Mouse (Mus musculus) limb, embryonic 15.5 days (tissue): ENCODE results near the gene Fhad1. TPM values are rescaled to one million over a fixed set of nuclear protein-coding genes. Genes with fewer than 3 reads are reported as not detected.

Experiments used
- ATAC-seq: fragments of 200-750 bp; cut with Nextera tagmentation; 2 replicates; pipeline ENCODE4 v1.8.0; 2017; ENCODE audit warnings: low read depth, moderate TSS enrichment; ENCODE audit not compliant: insufficient number of reproducible peaks, low FRiP score, low TSS enrichment
- H3K27ac ChIP-seq: fragments of 300-500 bp; sonication (generic); 2 replicates; pipeline ENCODE4 v1.5.1; 2015; ENCODE audit warnings: moderate library complexity, mild to moderate bottlenecking, inconsistent platforms
- H3K27me3 ChIP-seq: fragments of 300-500 bp; sonication (generic); 2 replicates; pipeline ENCODE4 v1.6.1; 2015; ENCODE audit warnings: inconsistent platforms
- H3K36me3 ChIP-seq: fragments of 300-500 bp; sonication (generic); 2 replicates; pipeline ENCODE4 v1.6.1; 2015; ENCODE audit warnings: inconsistent platforms
- H3K4me1 ChIP-seq: fragments of 300-500 bp; sonication (generic); 2 replicates; pipeline ENCODE4 v1.6.1; 2015; ENCODE audit warnings: inconsistent platforms
- H3K4me2 ChIP-seq: fragments of 300-500 bp; sonication (generic); 2 replicates; pipeline ENCODE4 v1.6.1; 2015; ENCODE audit warnings: mild to moderate bottlenecking, inconsistent platforms
- H3K4me3 ChIP-seq: fragments of 300-500 bp; sonication (generic); 2 replicates; pipeline ENCODE4 v1.5.1; 2015; ENCODE audit warnings: mild to moderate bottlenecking, inconsistent platforms
- H3K9ac ChIP-seq: fragments of 300-500 bp; sonication (generic); 2 replicates; pipeline ENCODE4 v1.6.1; 2015; ENCODE audit warnings: inconsistent platforms
- H3K9me3 ChIP-seq: fragments of 300-500 bp; sonication (generic); 2 replicates; pipeline ENCODE4 v1.6.1; 2016; ENCODE audit warnings: inconsistent platforms
- WGBS: fragments of 180-500 bp; shearing (Covaris S2); methylation state at CpG from one replicate; pipeline ENCODE4 v1.1.7; 2015; 5-methylcytosine and 5-hydroxymethylcytosine counted together
- polyA plus RNA-seq: library from polyadenylated mRNA; unstranded; fragments of >200 nt; fragmentation: Nextera tagmentation; extraction: Ambion mirVana; gene quantifications from 2 replicates; pipeline ENCODE4 v1.2.1, GENCODE M21; 2015

Fhad1 gene
- polyA plus RNA-seq, result 3.9 and 5.5 TPM in 2 replicates

DNA sequence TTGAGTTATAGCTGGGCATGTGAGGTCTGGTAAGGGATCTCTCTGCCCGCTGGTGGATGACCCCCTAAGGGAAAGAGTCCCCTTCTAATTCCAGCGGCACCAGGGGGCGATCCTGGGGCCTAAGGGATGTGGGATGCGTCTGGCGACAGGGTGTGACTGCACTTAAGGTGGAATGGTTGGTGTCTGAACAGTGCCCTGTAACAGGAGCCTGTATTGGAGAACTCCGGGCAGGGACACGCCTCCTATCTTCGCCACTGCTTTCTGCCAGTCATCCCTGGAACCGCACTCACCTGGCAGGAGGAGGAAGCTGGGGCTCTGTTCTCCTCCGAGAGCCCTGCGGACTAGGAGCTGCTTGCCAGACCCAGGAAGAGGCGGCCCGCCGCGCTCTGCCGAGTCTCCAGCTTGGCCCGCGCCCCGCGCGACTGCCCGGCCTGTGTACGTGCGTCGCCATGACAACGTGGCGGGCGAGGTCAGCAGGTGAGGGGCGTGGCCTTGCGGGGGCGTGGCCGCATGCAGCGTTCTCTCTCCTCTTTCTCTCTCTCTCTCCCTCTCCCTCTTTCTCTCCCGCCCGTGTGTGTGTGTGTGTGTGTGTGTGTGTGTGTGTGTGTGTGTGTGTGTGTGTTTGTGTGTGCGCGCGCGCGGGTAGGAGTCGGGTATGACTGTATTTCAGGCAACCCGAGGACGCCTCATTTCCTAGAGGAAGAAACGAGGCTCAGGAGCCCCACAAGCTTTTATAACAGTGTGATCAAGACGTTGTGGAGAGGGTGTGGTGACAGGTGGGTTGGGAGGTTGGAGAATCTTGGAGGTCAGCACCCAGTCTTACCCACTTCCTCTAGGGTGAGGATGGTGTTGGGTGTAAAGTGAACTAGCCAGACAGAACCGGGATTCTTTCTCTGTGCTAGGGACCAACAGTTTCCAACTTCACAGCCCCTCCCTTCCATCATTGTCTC, at the start of gene Fhad1:
Gene Fhad1, minus strand, starts transcription at position 424 of the 950 bp plus-strand sequence.
- Histone ChIP-seq H3K36me3 (no peaks in the 10 kb centered on the region), H3K9me3 (no peaks in the 10 kb centered on the region), H3K4me3 (peak within 1 kb of the TSS; percentile 41), H3K4me2 (peak within 1 kb of the TSS; percentile 78), H3K9ac (no peak within 1 kb of the TSS), H3K4me1 (peaks cover 24% of the 10 kb centered on the region), H3K27me3 (peaks cover 10% of the 10 kb centered on the region), H3K27ac (no peak within 1 kb of the TSS)
- 1% methylated on average over 45 of the region's 46 CpGs for WGBS
- peak; percentile 74 for ATAC-seq

DNA sequence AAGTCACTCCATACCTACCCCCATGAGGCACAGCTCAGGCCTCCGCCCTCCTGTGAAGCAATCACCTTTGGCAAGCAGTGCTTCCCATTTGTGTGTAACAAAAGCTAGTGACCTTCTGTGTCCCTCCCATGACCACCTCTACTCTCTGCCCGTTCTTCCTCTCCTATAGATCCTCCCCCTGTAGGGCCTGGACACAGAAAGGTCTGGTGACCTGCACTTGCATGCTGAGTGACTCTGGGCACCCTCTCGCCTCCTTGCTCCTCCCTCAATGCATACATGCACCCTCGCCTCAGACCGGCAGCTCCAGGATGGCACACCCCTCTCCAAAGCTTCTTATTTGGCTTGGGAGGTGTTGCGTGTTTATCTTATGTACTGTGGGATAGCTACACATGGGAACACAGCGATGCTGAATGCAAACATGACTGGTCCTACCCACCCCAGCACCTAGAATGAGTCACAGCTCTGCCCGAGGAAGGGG, 48.2 kb upstream of the Fhad1 start:
- 90% methylated on average over 8 of the region's 8 CpGs for WGBS

DNA sequence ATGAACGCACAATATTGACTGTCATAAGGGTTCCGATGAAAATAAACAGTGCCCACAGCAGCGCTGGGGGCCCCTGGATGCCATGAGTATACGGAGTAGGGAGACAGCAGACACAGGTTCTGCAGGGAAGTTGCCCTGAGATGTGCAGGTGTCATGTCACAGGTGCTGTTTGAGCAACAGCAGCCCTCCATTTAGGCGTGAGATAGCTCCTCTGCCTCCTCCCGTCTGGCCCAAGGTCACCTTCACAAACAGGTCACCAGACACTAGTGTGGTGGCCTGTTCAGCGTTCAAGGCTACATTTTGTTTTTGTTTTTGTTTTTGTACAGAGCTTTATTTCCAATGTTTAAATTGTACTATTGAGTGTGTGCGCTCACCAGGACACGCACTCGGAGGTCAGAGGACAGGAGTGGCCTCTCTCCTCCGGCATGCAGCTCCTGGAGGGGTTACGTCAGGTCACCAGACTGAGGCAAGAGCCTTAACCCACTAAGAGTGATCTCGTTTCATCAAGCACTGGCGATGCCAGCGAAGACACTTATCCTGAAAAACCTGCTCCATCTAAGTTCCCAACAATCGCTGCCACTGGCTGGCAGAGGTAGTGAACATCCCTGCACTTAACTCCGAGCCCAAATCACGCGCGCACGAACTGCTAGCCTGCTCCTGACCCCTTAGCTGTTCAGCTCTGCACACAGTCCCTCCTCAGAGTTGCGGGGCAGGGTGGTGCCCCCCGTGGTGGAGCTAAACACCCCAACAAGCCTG, 46.8 kb upstream of the Fhad1 start:
- no peak overlapping the region for H3K9ac ChIP-seq
- H3K27me3 ChIP-seq, result no peaks in the 10 kb centered on the region
- H3K27ac ChIP-seq, result no peak overlapping the region
- H3K4me2 ChIP-seq, result no peak overlapping the region
- no peaks in the 10 kb centered on the region for H3K36me3 ChIP-seq
- 70% methylated on average over 23 of the region's 23 CpGs for WGBS
- no peak overlapping the region for H3K4me3 ChIP-seq
- H3K4me1 ChIP-seq, result peaks cover 46% of the 10 kb centered on the region
- H3K9me3 ChIP-seq, result no peaks in the 10 kb centered on the region
- ATAC-seq, result no peak

More for the DNA sequence above, 48.2 kb upstream of the Fhad1 start:
- H3K4me3 ChIP-seq, result no peak overlapping the region
- no peak overlapping the region for H3K9ac ChIP-seq
- H3K4me2 ChIP-seq, result no peak overlapping the region
- H3K4me1 ChIP-seq, result peaks cover 38% of the 10 kb centered on the region
- no peaks in the 10 kb centered on the region for H3K9me3 ChIP-seq
- no peaks in the 10 kb centered on the region for H3K27me3 ChIP-seq
- ATAC-seq, result no peak
- no peak overlapping the region for H3K27ac ChIP-seq
- H3K36me3 ChIP-seq, result no peaks in the 10 kb centered on the region

DNA sequence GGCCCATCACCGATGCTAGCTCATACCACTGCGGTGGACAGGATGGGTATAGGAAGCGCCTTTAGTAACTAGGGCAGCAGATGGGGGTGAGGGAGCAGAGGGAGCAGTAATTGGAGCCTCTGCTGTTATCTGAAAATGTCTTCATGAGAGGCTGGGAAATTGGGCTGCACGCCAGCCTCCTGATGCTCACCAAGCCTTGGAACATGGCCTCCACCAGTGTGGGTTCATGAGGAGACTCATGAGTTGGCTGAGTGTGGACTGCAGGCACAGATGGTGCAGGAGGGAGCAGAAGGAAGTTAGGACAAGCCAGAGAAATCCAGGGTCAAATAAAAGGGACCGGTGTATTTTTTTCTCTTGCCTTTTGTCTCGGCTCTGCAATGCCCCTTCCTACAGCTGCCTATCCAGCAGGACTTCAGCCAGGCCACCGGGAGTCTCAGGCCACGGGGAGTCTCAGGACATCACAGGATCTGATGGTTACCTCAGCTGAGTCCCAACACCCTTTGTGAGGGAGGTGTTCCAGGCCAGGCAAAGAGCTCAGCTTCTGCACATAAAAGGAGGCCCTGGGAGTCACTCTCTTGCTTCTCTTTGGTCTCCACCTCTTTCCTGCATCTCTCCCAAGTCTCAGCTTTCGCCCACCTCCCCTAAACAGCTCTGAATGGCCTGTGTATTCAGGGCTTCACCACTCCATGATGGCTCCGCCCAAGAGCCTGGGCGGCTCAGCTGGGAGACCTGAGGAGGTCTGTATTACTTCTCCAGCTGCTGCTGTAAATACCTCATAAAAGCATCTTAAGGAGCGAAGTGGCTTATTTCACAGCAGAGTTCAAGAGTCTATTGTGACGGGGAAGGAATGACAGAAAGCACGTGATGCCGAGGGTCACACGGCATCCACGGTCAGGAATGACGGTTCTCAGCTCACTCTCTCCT, 45.8 kb upstream of the Fhad1 start:
- no peak overlapping the region for H3K27ac ChIP-seq
- H3K9ac ChIP-seq, result no peak overlapping the region
- WGBS, result 36% methylated on average over 18 of the region's 18 CpGs
- peaks cover 38% of the 10 kb centered on the region for H3K4me1 ChIP-seq
- no peaks in the 10 kb centered on the region for H3K36me3 ChIP-seq
- H3K4me3 ChIP-seq, result no peak overlapping the region
- H3K9me3 ChIP-seq, result no peaks in the 10 kb centered on the region
- no peaks in the 10 kb centered on the region for H3K27me3 ChIP-seq
- ATAC-seq, result no peak; the same call in 1 of the 2 replicates
- no peak overlapping the region for H3K4me2 ChIP-seq

DNA sequence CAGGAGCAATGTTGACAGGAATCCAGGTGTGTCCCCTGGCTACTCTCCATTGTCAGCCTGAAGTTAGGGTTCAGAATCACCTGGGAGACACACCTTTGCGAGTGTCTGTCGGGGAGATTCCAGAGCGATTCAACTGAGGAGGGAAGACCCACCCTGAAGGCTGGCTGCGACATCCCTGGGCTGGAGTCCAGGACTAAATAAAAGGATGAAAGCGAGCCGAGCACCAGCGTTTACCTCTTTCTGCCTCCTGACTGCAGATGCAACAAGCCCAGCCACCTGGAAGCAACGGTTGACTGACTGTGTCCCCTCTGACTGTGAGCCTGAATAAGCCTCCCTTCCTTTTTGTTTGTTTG, 44.9 kb upstream of the Fhad1 start:
- ATAC-seq, result no peak
- Histone ChIP-seq H3K4me2 (no peak overlapping the region), H3K4me3 (no peak overlapping the region), H3K27ac (no peak overlapping the region; the same call in 1 of the 2 replicates), H3K9me3 (no peaks in the 10 kb centered on the region), H3K36me3 (no peaks in the 10 kb centered on the region), H3K9ac (no peak overlapping the region), H3K4me1 (peaks cover 29% of the 10 kb centered on the region), H3K27me3 (no peaks in the 10 kb centered on the region)
- WGBS, result 83% methylated on average over 8 of the region's 8 CpGs

DNA sequence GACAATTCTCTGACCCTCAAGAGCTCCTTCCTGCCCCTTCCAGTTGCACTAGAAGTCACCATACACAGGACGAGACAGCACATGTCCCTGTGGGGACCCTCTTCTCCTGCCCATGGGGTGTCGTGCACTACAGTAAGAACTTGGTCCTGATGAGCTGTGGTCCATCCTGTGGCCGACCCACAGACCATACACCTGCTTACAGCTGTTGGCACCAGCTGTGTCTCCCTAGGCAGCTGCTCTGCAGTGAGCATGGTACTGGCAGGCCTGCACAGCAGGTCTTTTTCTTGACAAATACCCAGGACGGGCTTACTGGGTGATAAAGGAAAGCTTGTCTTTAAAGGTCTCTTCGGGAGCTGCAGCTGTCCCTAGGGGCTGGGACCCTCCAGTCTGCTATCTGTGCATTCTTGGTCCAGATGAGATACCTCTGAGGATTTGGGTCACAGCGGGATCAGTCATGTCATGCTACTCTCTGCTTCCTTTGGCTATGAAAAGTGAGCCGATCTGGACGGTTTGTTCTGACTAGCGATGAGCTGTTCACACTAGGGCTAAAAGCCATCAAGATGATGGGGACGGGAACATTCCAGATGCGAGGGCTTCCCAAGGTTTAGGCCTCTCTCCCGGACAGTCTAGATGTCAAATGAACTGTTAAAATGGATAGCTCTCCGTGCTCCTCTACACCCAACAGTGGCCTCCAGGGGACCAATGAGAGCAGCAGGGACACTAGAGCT, 44.4 kb upstream of the Fhad1 start:
- Histone ChIP-seq H3K4me1 (peaks cover 29% of the 10 kb centered on the region), H3K4me3 (no peak overlapping the region), H3K36me3 (no peaks in the 10 kb centered on the region), H3K4me2 (no peak overlapping the region), H3K27ac (no peak overlapping the region), H3K27me3 (no peaks in the 10 kb centered on the region), H3K9me3 (no peaks in the 10 kb centered on the region), H3K9ac (no peak overlapping the region)
- 79% methylated on average over 13 of the region's 13 CpGs for WGBS
- ATAC-seq, result no peak

DNA sequence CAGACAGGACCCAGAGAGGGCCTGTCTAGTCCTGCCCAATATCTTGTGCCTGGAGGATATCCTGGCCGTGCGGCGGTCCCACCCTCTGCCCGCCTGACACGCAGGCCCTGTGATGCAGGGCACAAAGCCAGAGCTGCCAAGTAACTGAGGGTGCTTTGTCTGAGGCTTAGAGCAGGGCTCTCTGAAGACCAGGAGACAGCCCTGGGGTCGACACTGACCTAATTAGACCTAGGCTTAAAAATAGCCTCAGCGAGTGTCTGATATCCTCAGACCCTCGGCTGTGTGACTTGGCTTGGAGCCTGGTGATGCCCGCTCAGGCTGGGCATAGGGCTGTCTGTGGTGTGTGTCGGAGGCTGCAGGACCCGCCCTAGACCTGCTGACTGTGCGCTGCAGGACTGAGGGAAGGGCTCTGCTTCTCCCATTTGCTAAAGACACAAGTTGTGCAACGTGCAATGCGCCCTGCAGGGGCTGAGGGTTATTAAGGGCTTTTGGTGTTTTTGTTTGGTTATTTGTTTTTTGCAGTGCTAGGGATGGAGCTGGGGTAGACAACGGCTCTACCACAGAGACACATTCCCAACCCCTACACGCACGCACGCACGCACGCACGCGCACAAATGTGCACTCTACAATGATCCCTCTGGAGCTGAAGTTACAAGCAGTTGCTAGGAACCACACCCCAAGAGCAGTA, 42.8 kb upstream of the Fhad1 start:
- 70% methylated on average over 22 of the region's 22 CpGs for WGBS
- peak overlapping the region; percentile 54; the same call in 1 of the 2 replicates for H3K27ac ChIP-seq

DNA sequence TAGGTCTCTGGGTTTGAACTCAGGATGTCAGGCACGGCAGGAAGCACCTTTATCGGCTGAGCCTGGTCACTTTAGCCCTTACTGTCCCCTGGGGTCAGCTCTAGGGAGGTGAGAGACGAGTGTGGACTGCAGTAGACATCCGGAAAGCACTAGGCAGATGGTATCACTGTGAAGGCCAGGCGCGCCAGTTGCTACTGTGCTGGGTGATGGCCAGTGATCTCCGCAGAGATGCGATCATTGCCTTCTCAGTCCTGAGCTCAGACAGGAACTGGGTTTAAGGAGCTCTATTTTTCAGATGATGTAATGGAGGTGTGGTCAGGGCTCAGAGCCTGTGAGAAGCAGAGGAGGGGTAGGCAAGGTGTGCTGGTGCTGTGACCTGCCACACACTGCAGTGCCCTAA, 40.7 kb upstream of the Fhad1 start:
- Histone ChIP-seq H3K36me3 (no peaks in the 10 kb centered on the region), H3K4me2 (no peak overlapping the region), H3K27ac (no peak overlapping the region), H3K4me3 (no peak overlapping the region), H3K4me1 (peaks cover 33% of the 10 kb centered on the region), H3K27me3 (no peaks in the 10 kb centered on the region), H3K9me3 (no peaks in the 10 kb centered on the region), H3K9ac (no peak overlapping the region)
- WGBS, result 73% methylated on average over 8 of the region's 8 CpGs
- ATAC-seq, result no peak

More for the DNA sequence above, 42.8 kb upstream of the Fhad1 start:
- no peak overlapping the region for H3K4me3 ChIP-seq
- H3K36me3 ChIP-seq, result no peaks in the 10 kb centered on the region
- no peak overlapping the region for H3K9ac ChIP-seq
- peaks cover 37% of the 10 kb centered on the region for H3K4me1 ChIP-seq
- no peak overlapping the region for H3K4me2 ChIP-seq
- no peak for ATAC-seq
- no peaks in the 10 kb centered on the region for H3K9me3 ChIP-seq
- H3K27me3 ChIP-seq, result no peaks in the 10 kb centered on the region

DNA sequence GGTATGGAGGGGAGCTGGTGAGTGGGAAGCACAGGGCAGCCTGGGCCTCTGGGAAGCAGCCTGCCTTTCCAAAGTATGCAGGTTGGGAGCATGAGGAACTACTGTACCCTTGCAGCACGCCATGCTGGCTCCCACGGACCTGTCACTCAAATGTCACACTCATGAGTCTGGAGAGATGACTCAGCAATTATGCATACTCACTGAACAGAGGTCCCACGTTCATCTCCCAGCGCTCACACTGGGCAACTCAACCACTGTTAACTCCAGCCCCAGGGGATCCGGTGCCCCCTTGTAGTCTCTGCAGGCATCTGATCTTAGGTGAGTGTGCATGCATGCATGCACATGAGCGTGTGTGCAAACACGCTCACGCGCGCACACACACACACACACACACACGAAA, 39.7 kb upstream of the Fhad1 start:
- Histone ChIP-seq H3K27ac (no peak overlapping the region), H3K36me3 (no peaks in the 10 kb centered on the region), H3K4me2 (no peak overlapping the region), H3K27me3 (no peaks in the 10 kb centered on the region), H3K9ac (no peak overlapping the region), H3K9me3 (no peaks in the 10 kb centered on the region), H3K4me1 (peaks cover 25% of the 10 kb centered on the region), H3K4me3 (no peak overlapping the region)
- 82% methylated on average over 11 of the region's 11 CpGs for WGBS
- no peak for ATAC-seq

DNA sequence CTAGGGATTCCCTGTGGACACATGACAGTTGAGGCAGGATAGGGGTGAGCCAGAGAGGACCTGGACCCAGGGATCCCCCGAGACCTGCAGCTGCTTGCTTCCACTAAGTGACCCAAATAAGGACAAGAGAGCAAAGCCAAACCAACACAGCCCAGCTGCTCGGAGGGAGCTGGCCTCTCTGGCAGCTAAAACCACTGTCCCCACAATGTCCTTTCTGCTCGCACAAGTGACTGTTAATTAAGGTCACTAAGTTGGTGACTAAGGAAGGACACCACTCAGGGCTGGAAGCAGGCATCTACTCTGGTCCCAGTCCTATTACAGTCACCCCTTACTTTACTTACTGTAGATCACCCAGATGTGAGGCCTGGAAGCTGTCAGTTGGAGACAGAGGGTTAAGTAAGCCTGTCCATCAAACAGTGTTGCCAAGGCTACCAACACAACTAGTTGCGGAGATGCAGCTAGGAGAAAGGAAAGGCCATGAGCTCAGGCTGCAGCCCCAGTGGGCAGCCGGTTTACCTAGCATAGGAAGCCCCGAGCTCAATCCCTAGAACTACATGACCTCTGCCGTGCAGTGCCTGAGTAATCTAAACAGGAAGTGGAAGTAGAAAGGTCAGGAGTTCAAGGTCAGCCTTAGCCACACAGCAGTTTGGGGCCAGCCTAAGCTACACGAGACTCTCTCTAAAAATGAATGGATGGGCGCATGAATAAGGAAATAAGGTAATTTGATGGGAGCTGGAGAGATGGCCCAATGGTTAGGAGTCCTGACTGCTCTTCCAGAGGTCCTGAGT, 39.0 kb upstream of the Fhad1 start:
- Histone ChIP-seq H3K9me3 (no peaks in the 10 kb centered on the region), H3K4me3 (no peak overlapping the region), H3K27ac (no peak overlapping the region), H3K27me3 (no peaks in the 10 kb centered on the region), H3K4me2 (no peak overlapping the region), H3K4me1 (peaks cover 25% of the 10 kb centered on the region), H3K36me3 (no peaks in the 10 kb centered on the region), H3K9ac (no peak overlapping the region)
- no peak for ATAC-seq
- WGBS, result 59% methylated on average over 9 of the region's 9 CpGs
